Mouse (Mus musculus): ENCODE measurements around the gene Ppp3ca. TPM values are rescaled to one million over a fixed set of nuclear protein-coding genes. Genes with fewer than 3 reads are reported as not detected.

The Ppp3ca gene
- polyA plus RNA-seq, 1 experiment: 9.7 TPM

- TF ChIP-seq CEBPB (IDR thresholded peaks at IDR 0.05; ENCODE audit: low read depth): no peak
- no peak for TF ChIP-seq USF1 (IDR thresholded peaks at IDR 0.05; ENCODE audit: low read depth)
- TF ChIP-seq MYOD1 (IDR thresholded peaks at IDR 0.05; ENCODE audit: control insufficient read depth, insufficient read length, low read depth): no peak
- no peak for TF ChIP-seq FOSL1 (IDR thresholded peaks at IDR 0.05; ENCODE audit: insufficient read depth, low read length, poor library complexity, severe bottlenecking)
- no peak for TF ChIP-seq MYOG (IDR thresholded peaks at IDR 0.05; ENCODE audit: control insufficient read depth, extremely low read depth, insufficient read length)
- TF ChIP-seq MAX (IDR thresholded peaks at IDR 0.05): no peak
- no peak for TF ChIP-seq CTCF (IDR thresholded peaks at IDR 0.05; ENCODE audit: control insufficient read depth, insufficient read depth, insufficient read length)
Measured at GRCm38 (mm10) chr3:136805897-136806296, 136.0 kb downstream of the Ppp3ca start.

GRCm38 (mm10) chr3:136810271-136810670, 140.3 kb downstream of the Ppp3ca start:
- Histone ChIP-seq H3K27me3 (ENCODE audit: control insufficient read depth, insufficient read depth, insufficient read length) (no peaks in the 10 kb centered on the region), H3K79me3 (ENCODE audit: low read depth) (peaks cover 2% of the 10 kb centered on the region), H3K4me3 (ENCODE audit: insufficient read depth, poor library complexity, severe bottlenecking) (no peak overlapping the region), H3K36me3 (ENCODE audit: control insufficient read depth, insufficient read depth) (no peaks in the 10 kb centered on the region), H3K79me2 (ENCODE audit: control insufficient read depth, insufficient read depth) (no peaks in the 10 kb centered on the region), H3ac (ENCODE audit: control insufficient read depth, insufficient read length, low read depth) (no peak overlapping the region)
- no peak for TF ChIP-seq FOSL1 (IDR thresholded peaks at IDR 0.05; ENCODE audit: insufficient read depth, low read length, poor library complexity, severe bottlenecking)
- TF ChIP-seq MYOD1 (IDR thresholded peaks at IDR 0.05; ENCODE audit: control insufficient read depth, insufficient read length, low read depth): no peak
- no peak for TF ChIP-seq MAX (IDR thresholded peaks at IDR 0.05)
- TF ChIP-seq USF1 (IDR thresholded peaks at IDR 0.05; ENCODE audit: low read depth): no peak
- no peak for TF ChIP-seq MYOG (IDR thresholded peaks at IDR 0.05; ENCODE audit: control insufficient read depth, extremely low read depth, insufficient read length)
- TF ChIP-seq CTCF (IDR thresholded peaks at IDR 0.05; ENCODE audit: control insufficient read depth, insufficient read depth, insufficient read length): no peak
- TF ChIP-seq CEBPB (IDR thresholded peaks at IDR 0.05; ENCODE audit: low read depth): no peak

More at GRCm38 (mm10) chr3:136805897-136806296, 136.0 kb downstream of the Ppp3ca start:
- Histone ChIP-seq H3K79me2 (ENCODE audit: control insufficient read depth, insufficient read depth) (no peaks in the 10 kb centered on the region), H3K79me3 (ENCODE audit: low read depth) (peaks cover 2% of the 10 kb centered on the region), H3K27me3 (ENCODE audit: control insufficient read depth, insufficient read depth, insufficient read length) (no peaks in the 10 kb centered on the region), H3ac (ENCODE audit: control insufficient read depth, insufficient read length, low read depth) (no peak overlapping the region), H3K4me3 (ENCODE audit: insufficient read depth, poor library complexity, severe bottlenecking) (no peak overlapping the region), H3K36me3 (ENCODE audit: control insufficient read depth, insufficient read depth) (no peaks in the 10 kb centered on the region)

GRCm38 (mm10) chr3:136812162-136812561, 142.2 kb downstream of the Ppp3ca start:
- Histone ChIP-seq H3K36me3 (ENCODE audit: control insufficient read depth, insufficient read depth) (no peaks in the 10 kb centered on the region), H3ac (ENCODE audit: control insufficient read depth, insufficient read length, low read depth) (no peak overlapping the region), H3K4me3 (ENCODE audit: insufficient read depth, poor library complexity, severe bottlenecking) (no peak overlapping the region), H3K79me3 (ENCODE audit: low read depth) (peaks cover 2% of the 10 kb centered on the region), H3K27me3 (ENCODE audit: control insufficient read depth, insufficient read depth, insufficient read length) (no peaks in the 10 kb centered on the region), H3K79me2 (ENCODE audit: control insufficient read depth, insufficient read depth) (no peaks in the 10 kb centered on the region)
- TF ChIP-seq CEBPB (IDR thresholded peaks at IDR 0.05; ENCODE audit: low read depth) (no peak), MYOD1 (IDR thresholded peaks at IDR 0.05; ENCODE audit: control insufficient read depth, insufficient read length, low read depth) (no peak), USF1 (IDR thresholded peaks at IDR 0.05; ENCODE audit: low read depth) (no peak), MAX (IDR thresholded peaks at IDR 0.05) (no peak), FOSL1 (IDR thresholded peaks at IDR 0.05; ENCODE audit: insufficient read depth, low read length, poor library complexity, severe bottlenecking) (no peak), CTCF (IDR thresholded peaks at IDR 0.05; ENCODE audit: control insufficient read depth, insufficient read depth, insufficient read length) (no peak), MYOG (IDR thresholded peaks at IDR 0.05; ENCODE audit: control insufficient read depth, extremely low read depth, insufficient read length) (no peak)

- Histone ChIP-seq H3K79me2 (ENCODE audit: control insufficient read depth, insufficient read depth) (no peaks in the 10 kb centered on the region), H3K4me3 (ENCODE audit: insufficient read depth, poor library complexity, severe bottlenecking) (no peak overlapping the region), H3K36me3 (ENCODE audit: control insufficient read depth, insufficient read depth) (no peaks in the 10 kb centered on the region), H3ac (ENCODE audit: control insufficient read depth, insufficient read length, low read depth) (no peak overlapping the region), H3K27me3 (ENCODE audit: control insufficient read depth, insufficient read depth, insufficient read length) (no peaks in the 10 kb centered on the region), H3K79me3 (ENCODE audit: low read depth) (peaks cover 2% of the 10 kb centered on the region)
- TF ChIP-seq CTCF (IDR thresholded peaks at IDR 0.05; ENCODE audit: control insufficient read depth, insufficient read depth, insufficient read length) (no peak), MYOD1 (IDR thresholded peaks at IDR 0.05; ENCODE audit: control insufficient read depth, insufficient read length, low read depth) (no peak)
Measured at GRCm38 (mm10) chr3:136812791-136813190, 142.9 kb downstream of the Ppp3ca start.

- no peaks in the 10 kb centered on the region for H3K27me3 ChIP-seq (ENCODE audit: control insufficient read depth, insufficient read depth, insufficient read length)
- no peak for TF ChIP-seq CEBPB (IDR thresholded peaks at IDR 0.05; ENCODE audit: low read depth)
- TF ChIP-seq MYOD1 (IDR thresholded peaks at IDR 0.05; ENCODE audit: control insufficient read depth, insufficient read length, low read depth): no peak
- no peak for TF ChIP-seq USF1 (IDR thresholded peaks at IDR 0.05; ENCODE audit: low read depth)
- TF ChIP-seq CTCF (IDR thresholded peaks at IDR 0.05; ENCODE audit: control insufficient read depth, insufficient read depth, insufficient read length): no peak
- no peak for TF ChIP-seq MYOG (IDR thresholded peaks at IDR 0.05; ENCODE audit: control insufficient read depth, extremely low read depth, insufficient read length)
- no peak for TF ChIP-seq MAX (IDR thresholded peaks at IDR 0.05)
- TF ChIP-seq FOSL1 (IDR thresholded peaks at IDR 0.05; ENCODE audit: insufficient read depth, low read length, poor library complexity, severe bottlenecking): no peak
- no peak overlapping the region for H3K4me3 ChIP-seq (ENCODE audit: insufficient read depth, poor library complexity, severe bottlenecking)
- H3K36me3 ChIP-seq (ENCODE audit: control insufficient read depth, insufficient read depth): no peaks in the 10 kb centered on the region
- H3ac ChIP-seq (ENCODE audit: control insufficient read depth, insufficient read length, low read depth): no peak overlapping the region
- H3K79me3 ChIP-seq (ENCODE audit: low read depth): peaks cover 2% of the 10 kb centered on the region
- H3K79me2 ChIP-seq (ENCODE audit: control insufficient read depth, insufficient read depth): no peaks in the 10 kb centered on the region
Measured at GRCm38 (mm10) chr3:136813886-136814285, 144.0 kb downstream of the Ppp3ca start.

GRCm38 (mm10) chr3:136814916-136815315, 145.0 kb downstream of the Ppp3ca start:
- H3ac ChIP-seq (ENCODE audit: control insufficient read depth, insufficient read length, low read depth): no peak overlapping the region
- H3K27me3 ChIP-seq (ENCODE audit: control insufficient read depth, insufficient read depth, insufficient read length): no peaks in the 10 kb centered on the region
- no peaks in the 10 kb centered on the region for H3K79me2 ChIP-seq (ENCODE audit: control insufficient read depth, insufficient read depth)
- H3K79me3 ChIP-seq (ENCODE audit: low read depth): peaks cover 2% of the 10 kb centered on the region
- H3K36me3 ChIP-seq (ENCODE audit: control insufficient read depth, insufficient read depth): no peaks in the 10 kb centered on the region
- no peak overlapping the region for H3K4me3 ChIP-seq (ENCODE audit: insufficient read depth, poor library complexity, severe bottlenecking)
- TF ChIP-seq MAX (IDR thresholded peaks at IDR 0.05) (no peak), FOSL1 (IDR thresholded peaks at IDR 0.05; ENCODE audit: insufficient read depth, low read length, poor library complexity, severe bottlenecking) (no peak), USF1 (IDR thresholded peaks at IDR 0.05; ENCODE audit: low read depth) (no peak), MYOG (IDR thresholded peaks at IDR 0.05; ENCODE audit: control insufficient read depth, extremely low read depth, insufficient read length) (no peak), CTCF (IDR thresholded peaks at IDR 0.05; ENCODE audit: control insufficient read depth, insufficient read depth, insufficient read length) (no peak), MYOD1 (IDR thresholded peaks at IDR 0.05; ENCODE audit: control insufficient read depth, insufficient read length, low read depth) (no peak), CEBPB (IDR thresholded peaks at IDR 0.05; ENCODE audit: low read depth) (no peak)
